Mouse (Mus musculus) hindbrain, postnatal 0 days (tissue): Measurements from ENCODE around the gene Mup8. TPM values are rescaled to one million over a fixed set of nuclear protein-coding genes. Genes with fewer than 3 reads are reported as not detected.
"Not testable (repeated sequence)": the region's sequence is repeated elsewhere in the genome, so short reads cannot be mapped to it uniquely, and the experiment has no call there.

ENCODE experiments used
- ATAC-seq: fragments of 200-750 bp; cut with Nextera tagmentation; 2 replicates; pipeline ENCODE4 v1.8.0; 2017; ENCODE audit warnings: mild to moderate bottlenecking, moderate TSS enrichment, moderate library complexity
- DNase-seq: peaks from one replicate; pipeline ENCODE4 v3.0.0-alpha.2; 2015; ENCODE audit warnings: low spot score
- H3K27ac ChIP-seq: fragments of 300-500 bp; sonication (generic); 2 replicates; pipeline ENCODE4 v1.5.1; 2014; ENCODE audit warnings: mild to moderate bottlenecking
- H3K27me3 ChIP-seq: fragments of 300-500 bp; sonication (generic); 2 replicates; pipeline ENCODE4 v1.6.1; 2014; ENCODE audit warnings: low read length, mixed read lengths; ENCODE audit not compliant: insufficient read depth
- H3K36me3 ChIP-seq: fragments of 300-500 bp; sonication (generic); 2 replicates; pipeline ENCODE4 v1.6.1; 2014; ENCODE audit warnings: low read length, mixed read lengths; ENCODE audit not compliant: insufficient read depth
- H3K4me1 ChIP-seq: fragments of 300-500 bp; sonication (generic); 2 replicates; pipeline ENCODE4 v1.6.1; 2014; ENCODE audit warnings: antibody characterized with exemption, low read length, mixed read lengths; ENCODE audit not compliant: insufficient read depth
- H3K4me2 ChIP-seq: fragments of 300-500 bp; sonication (generic); 2 replicates; pipeline ENCODE4 v1.6.1; 2014; ENCODE audit warnings: low read depth, mild to moderate bottlenecking, low read length, moderate library complexity, mixed read lengths
- H3K4me3 ChIP-seq: fragments of 300-500 bp; sonication (generic); 2 replicates; pipeline ENCODE4 v1.5.1; 2014; ENCODE audit warnings: low read length
- H3K9ac ChIP-seq: fragments of 300-500 bp; sonication (generic); replicated peaks from 2 replicates; pipeline ENCODE4 v1.6.1; 2014; ENCODE audit warnings: mild to moderate bottlenecking, low read length, moderate library complexity, mixed read lengths
- H3K9me3 ChIP-seq: fragments of 300-500 bp; sonication (generic); 2 replicates; pipeline ENCODE4 v1.6.1; 2016; ENCODE audit warnings: low read length, mixed read lengths
- WGBS: fragments of 180-500 bp; shearing (Covaris S2); extraction: QIAGEN DNeasy Blood & Tissue Kit; methylation state at CpG from one replicate; pipeline ENCODE4 v1.1.7; 2014; 5-methylcytosine and 5-hydroxymethylcytosine counted together
- polyA plus RNA-seq: library from polyadenylated mRNA; unstranded; fragments of >200 nt; fragmentation: Nextera tagmentation; extraction: Ambion mirVana; gene quantifications from 2 replicates; pipeline ENCODE4 v1.2.1, GENCODE M21; 2015
- total RNA-seq: library from RNA; depleted of rRNA; stranded (reverse); fragments of >200 nt; gene quantifications from 2 replicates; pipeline ENCODE4 v1.2.3, GENCODE M21; 2014; rRNA removed

Gene Mup8
- not detected in 2 replicates for total RNA-seq
- not detected in 2 replicates for polyA plus RNA-seq

GRCm38 (mm10) chr4:60222499-60222898 is at the start of gene Mup8:
Gene Mup8, minus strand, starts transcription at chr4:60222599.
- H3K36me3 ChIP-seq, H3K4me3 ChIP-seq, H3K27me3 ChIP-seq, H3K4me1 ChIP-seq, ATAC-seq, DNase-seq, H3K4me2 ChIP-seq, H3K9me3 ChIP-seq, H3K9ac ChIP-seq, H3K27ac ChIP-seq: not testable (repeated sequence)
- WGBS = 79% methylated on average over 3 of the region's 3 CpGs

- WGBS = 54% methylated on average over 11 of the region's 11 CpGs
- not testable (repeated sequence) for H3K4me2 ChIP-seq, H3K9me3 ChIP-seq, H3K4me3 ChIP-seq, DNase-seq, H3K27ac ChIP-seq, H3K9ac ChIP-seq, H3K36me3 ChIP-seq, H3K4me1 ChIP-seq, ATAC-seq, H3K27me3 ChIP-seq
Measured at GRCm38 (mm10) chr4:60265977-60266770, 43.8 kb upstream of the Mup8 start.

GRCm38 (mm10) chr4:60262706-60263105 is 40.3 kb upstream of the Mup8 start:
- not testable (repeated sequence) for H3K4me3 ChIP-seq, H3K4me2 ChIP-seq, H3K27me3 ChIP-seq, ATAC-seq, DNase-seq, H3K27ac ChIP-seq, H3K4me1 ChIP-seq, H3K36me3 ChIP-seq, H3K9me3 ChIP-seq, H3K9ac ChIP-seq
- WGBS = 91% methylated on average over 3 of the region's 4 CpGs

Other genes with a start within 250 kb of the Mup8 start
- gene Mup7, start 152.1 kb downstream of the Mup8 start, total RNA-seq = not detected in 2 replicates
- gene Mup7, start 152.1 kb downstream of the Mup8 start, polyA plus RNA-seq = not detected in 2 replicates
- gene Mup2, start 68.3 kb downstream of the Mup8 start, total RNA-seq = not detected in 2 replicates
- gene Mup2, start 68.3 kb downstream of the Mup8 start, polyA plus RNA-seq = not detected in 2 replicates
- gene Mup9, start 199.4 kb upstream of the Mup8 start, total RNA-seq = not detected in 2 replicates
- not detected in 2 replicates for gene Mup9, start 199.4 kb upstream of the Mup8 start, polyA plus RNA-seq